Mouse (Mus musculus) mouse trophoblast stem cell (cell line): ENCODE results near the gene Pip5kl1.

ENCODE experiments used
- in situ Hi-C, 2 experiments: fragments of 300-500 bp; cut with MseI, MboI; formaldehyde crosslinking; loops; 2 replicates in 1 of 2; 3 replicates in 1 of 2; pipeline ENCODE4 v1.15.1; 2025

The Pip5kl1 gene

GRCm38 (mm10) chr2:32608778-32609435 is 34.3 kb downstream of the Pip5kl1 start:
- in situ Hi-C loops, result no loop called here

- in situ Hi-C loops, result no loop called here
These were observed 36.1 kb downstream of the Pip5kl1 start for GRCm38 (mm10) chr2:32610610-32611229.

DNA sequence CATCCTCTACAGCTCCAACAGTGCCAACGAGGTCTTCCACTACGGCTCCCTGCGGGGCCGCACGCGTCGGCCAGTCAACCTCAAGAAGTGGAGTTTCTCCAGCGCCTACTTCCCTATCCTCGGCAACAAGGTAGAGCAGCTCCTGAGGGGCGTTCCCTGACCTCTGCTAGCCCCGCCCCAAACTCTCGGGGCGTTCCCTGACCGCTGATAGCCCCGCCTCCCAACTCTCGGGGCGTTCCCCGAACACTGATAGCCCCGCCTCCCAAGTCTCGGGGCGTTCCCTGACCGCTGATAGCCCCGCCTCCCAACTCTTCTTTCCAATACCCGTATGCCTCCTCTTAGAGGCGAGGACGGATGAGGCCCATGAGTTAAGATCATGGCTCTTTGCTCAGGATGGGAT is 37.7 kb downstream of the Pip5kl1 start:
- in situ Hi-C loops, result no loop called here

- in situ Hi-C loops, result no loop called here
These were observed 42.5 kb downstream of the Pip5kl1 start for GRCm38 (mm10) chr2:32617109-32617508.

- in situ Hi-C loops, result no loop called here
These were observed 43.0 kb downstream of the Pip5kl1 start for GRCm38 (mm10) chr2:32617601-32618000.

DNA sequence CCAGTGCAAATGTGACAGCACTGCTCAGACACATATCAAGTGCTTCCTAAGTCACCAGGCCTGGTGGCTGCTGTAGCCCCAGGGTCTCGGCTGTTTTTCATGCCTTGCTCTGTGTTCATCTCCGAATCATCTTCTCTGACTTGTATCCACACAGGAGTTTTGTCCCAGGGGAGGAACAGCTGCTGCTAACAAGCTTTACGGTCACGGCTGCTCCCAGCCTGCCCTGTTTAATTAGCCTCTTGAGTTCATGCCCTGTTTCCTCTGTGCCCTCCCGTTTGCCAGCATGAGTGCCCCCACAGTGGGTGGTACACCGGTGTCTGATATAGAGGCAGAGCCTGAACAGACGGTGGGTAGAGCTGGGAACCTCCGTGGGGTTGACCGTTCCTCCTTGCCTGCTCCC is 43.5 kb downstream of the Pip5kl1 start:
- in situ Hi-C loops, result no loop called here

GRCm38 (mm10) chr2:32620682-32621516 is 46.3 kb downstream of the Pip5kl1 start:
- in situ Hi-C loops, result no loop called here

- in situ Hi-C loops, result no loop called here
These were observed 46.9 kb downstream of the Pip5kl1 start, which contains the start of gene Ak1 for GRCm38 (mm10) chr2:32621517-32621859. Gene Ak1, plus strand, starts transcription at chr2:32621758.

GRCm38 (mm10) chr2:32624111-32624748 is 49.6 kb downstream of the Pip5kl1 start:
- in situ Hi-C loops, result no loop called here

GRCm38 (mm10) chr2:32625212-32625872 is 50.7 kb downstream of the Pip5kl1 start:
- in situ Hi-C loops, result no loop called here

DNA sequence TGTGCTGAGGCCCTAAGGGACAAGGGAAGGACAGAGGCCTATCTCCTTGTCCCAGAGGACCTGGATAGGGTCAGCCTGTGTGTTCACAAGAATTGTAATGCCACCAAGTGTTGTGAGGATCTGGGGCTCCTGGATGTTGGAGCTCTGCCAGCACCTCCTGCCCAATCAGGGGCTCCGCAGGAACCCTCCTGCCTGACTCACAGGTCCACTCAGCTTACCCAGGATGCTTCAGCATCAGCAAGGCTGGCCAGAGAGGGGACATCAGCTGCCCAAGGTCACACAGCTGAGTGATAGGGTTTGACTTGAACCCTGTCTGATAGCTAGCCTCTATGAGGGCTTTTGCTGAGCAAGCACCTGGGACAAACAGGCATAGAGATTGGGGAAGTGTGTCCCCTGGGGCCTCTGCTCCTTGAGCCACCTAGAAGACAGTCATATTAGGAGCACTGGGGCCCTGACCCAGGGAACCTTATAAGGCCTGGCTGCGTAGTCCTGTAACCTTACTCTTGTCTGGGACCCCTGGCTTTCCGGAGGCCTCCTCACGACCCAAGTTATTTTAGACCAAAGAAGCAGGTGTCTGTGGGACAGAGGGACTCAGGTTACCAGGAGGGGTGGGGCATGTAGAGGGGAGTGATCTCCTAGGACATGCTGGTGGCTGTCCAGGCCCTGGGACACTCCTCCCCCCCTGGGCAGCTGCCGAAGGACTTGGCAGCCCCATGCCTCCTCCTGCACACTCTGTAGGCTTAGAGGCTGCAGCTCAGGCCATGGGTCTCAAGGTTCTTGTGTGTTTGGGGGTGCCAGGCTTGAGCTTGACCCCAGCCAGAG is 51.5 kb downstream of the Pip5kl1 start:
- in situ Hi-C loops, result no loop called here

- in situ Hi-C loops, result no loop called here
These were observed 52.9 kb downstream of the Pip5kl1 start for GRCm38 (mm10) chr2:32627266-32628043.

GRCm38 (mm10) chr2:32628044-32628550 is 53.5 kb downstream of the Pip5kl1 start:
- in situ Hi-C loops, result no loop called here

DNA sequence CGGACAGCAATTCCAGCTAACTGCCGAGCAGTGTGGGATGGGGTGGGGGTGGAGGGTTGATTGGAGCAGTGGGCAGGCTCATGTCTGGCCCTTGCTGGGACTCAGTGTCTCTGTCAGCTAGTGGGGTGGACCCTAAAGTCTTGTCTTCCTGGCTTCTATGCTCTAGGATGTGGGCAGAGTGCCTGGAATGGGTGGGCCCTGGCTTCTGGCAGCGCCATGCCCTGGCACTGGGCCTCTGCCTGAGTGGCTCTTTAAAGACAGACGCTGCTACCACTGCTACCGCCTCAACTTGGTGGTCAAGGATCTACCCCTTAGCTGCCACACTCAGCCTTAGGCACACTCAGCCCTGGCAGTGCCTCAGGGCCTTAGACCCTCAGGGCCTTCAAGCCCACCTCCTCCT is 54.1 kb downstream of the Pip5kl1 start:
- in situ Hi-C loops, result no loop called here

GRCm38 (mm10) chr2:32629276-32629976 is 54.8 kb downstream of the Pip5kl1 start:
- in situ Hi-C loops, result no loop called here

GRCm38 (mm10) chr2:32630036-32630435 is 55.4 kb downstream of the Pip5kl1 start:
- in situ Hi-C loops, result loop anchor here in 1 of 2 experiments (5.0 kb wide), 1 partner anchor 52 kb away; no protein-coding TSS in a partner anchor

DNA sequence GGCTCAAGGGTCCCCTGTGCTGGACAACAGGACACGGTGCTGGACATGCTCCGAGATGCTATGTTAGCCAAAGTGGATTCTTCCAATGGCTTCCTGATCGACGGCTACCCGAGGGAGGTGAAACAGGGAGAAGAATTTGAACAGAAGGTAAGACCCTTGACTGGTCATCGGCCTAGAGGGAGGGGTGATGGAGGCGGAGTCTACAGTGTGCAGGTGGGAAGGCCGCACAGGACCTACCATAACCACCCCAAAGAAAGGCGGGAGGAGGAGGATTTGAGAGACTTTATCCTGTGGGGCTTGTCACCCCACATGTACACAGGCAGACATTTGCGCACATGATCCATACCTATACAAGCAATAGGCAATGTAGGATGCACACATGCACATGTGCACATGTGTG is 56.4 kb downstream of the Pip5kl1 start:
- in situ Hi-C loops, result loop anchor here in 1 of 2 experiments (5.0 kb wide), 1 partner anchor 51 kb away; no protein-coding TSS in a partner anchor

- in situ Hi-C loops, result loop anchor here in 1 of 2 experiments (5.0 kb wide), 1 partner anchor 50 kb away; no protein-coding TSS in a partner anchor
These were observed 57.3 kb downstream of the Pip5kl1 start for GRCm38 (mm10) chr2:32631737-32632394.
